Mouse (Mus musculus): ENCODE measurements around the gene Fgd2.

DNA sequence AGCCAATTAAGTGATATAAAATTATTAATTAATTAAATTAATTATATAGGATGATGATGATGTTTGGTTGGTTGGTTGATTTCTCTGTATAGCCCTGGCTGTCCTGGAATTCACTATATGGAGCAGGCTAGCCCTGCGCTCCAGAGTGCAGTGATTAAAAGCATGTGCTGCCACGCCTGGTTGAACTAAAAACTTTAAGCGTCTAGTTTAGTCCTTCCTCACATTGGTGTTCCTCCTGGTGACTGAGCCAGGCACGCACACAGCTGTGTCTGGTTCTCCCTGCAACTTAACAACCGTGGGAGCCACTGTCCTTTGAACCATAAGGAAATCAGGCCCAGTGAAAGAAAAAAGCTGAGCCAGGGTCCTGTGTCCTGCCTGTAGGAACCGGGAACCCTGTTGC is 45.4 kb downstream of the Fgd2 start:
- TF ChIP-seq CTCF (IDR thresholded peaks at IDR 0.05; ENCODE audit: insufficient read depth, low read depth, low read length) (no peak), POLR2A (IDR thresholded peaks at IDR 0.05; ENCODE audit: insufficient read depth, low read depth, low read length) (no peak)
